Mouse (Mus musculus) embryo, embryonic 11.5 days (tissue): ENCODE results near the gene Vmn1r49.
"Not testable (repeated sequence)": the region's sequence is repeated elsewhere in the genome, so short reads cannot be mapped to it uniquely, and the experiment has no call there.

ENCODE experiments used
- DNase-seq: peaks from one replicate; pipeline ENCODE4 v3.0.0-alpha.2; 2012; ENCODE audit warnings: low read depth, low spot score

The Vmn1r49 gene

DNA sequence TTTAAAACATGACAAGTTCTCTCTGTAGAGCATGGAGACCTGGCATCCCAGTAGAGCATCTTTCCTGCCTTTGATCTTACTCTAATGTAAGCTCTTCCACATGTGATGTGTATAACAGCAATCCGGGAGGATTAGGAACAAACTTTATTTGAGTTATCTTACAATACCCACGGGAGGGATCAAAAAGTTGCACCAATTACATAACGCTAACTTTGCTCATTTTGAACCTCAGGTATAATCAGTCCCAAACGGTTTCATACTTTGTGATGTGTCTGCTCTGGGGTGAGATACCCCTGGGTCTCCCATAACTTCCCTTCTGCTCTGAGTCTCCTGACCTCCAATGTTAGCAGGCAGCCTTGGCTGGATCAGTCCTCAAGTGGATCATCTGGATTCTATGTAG lies at the start of gene Vmn1r49:
Gene Vmn1r49 (minus strand): TSS at position 101 of the 400 bp plus-strand sequence.
- DNase-seq, result no peak

DNA sequence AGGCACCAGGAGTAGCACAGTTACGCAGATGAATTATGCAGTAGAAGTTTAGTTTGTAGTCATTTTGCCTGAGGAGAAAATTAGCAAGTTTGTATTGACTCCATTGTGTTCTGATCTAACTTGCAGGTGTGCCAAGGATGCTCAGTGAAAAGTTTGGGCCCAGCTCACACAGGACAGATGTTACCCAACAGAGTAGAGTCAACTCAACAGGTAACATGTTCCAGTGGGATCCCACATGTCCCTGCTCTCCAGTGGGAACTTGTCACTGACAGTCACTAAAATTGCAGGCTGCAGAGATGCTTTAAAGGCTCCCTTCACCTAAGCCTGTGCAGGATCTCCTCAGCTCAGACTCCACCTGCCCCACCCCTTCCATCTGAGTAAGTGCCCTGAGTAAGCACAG lies 44.0 kb upstream of the Vmn1r49 start, which contains the start of gene Vmn1r51:
Gene Vmn1r51 (plus strand): TSS at position 301 of the 400 bp plus-strand sequence.
- DNase-seq, result not testable (repeated sequence)

- no peak for DNase-seq
Measured at GRCm38 (mm10) chr6:90101130-90101529, 22.8 kb upstream of the Vmn1r49 start, which contains the start of gene Vmn1r50. Gene Vmn1r50 (plus strand): TSS chr6:90101430.

DNA sequence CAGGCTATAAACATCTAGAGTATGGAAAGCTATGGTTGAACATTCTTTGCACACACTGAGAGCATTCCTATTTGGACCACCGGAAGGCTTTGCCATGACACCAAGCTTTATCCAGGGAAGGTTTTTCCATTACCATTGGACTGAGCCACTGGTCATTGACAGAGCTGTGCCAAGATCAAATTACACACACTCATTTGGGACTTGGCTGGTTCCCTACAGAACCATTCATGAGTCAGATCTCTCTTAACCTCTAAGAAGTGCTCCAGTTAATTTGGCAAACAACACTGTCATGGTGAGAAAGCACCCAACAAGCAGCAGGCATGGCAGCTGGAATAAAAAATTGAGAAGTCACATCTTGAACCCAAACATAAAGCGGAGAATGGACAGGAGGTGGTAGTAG lies 22.3 kb upstream of the Vmn1r49 start:
- DNase-seq, result no peak

- DNase-seq, result not testable (repeated sequence)
Measured at GRCm38 (mm10) chr6:90036741-90037140, 41.6 kb downstream of the Vmn1r49 start, which contains the start of gene Vmn1r48. Gene Vmn1r48 (minus strand): TSS chr6:90036841.
